ENCODE assay signal across 13 mouse cellular contexts in the genomic region with DNA sequence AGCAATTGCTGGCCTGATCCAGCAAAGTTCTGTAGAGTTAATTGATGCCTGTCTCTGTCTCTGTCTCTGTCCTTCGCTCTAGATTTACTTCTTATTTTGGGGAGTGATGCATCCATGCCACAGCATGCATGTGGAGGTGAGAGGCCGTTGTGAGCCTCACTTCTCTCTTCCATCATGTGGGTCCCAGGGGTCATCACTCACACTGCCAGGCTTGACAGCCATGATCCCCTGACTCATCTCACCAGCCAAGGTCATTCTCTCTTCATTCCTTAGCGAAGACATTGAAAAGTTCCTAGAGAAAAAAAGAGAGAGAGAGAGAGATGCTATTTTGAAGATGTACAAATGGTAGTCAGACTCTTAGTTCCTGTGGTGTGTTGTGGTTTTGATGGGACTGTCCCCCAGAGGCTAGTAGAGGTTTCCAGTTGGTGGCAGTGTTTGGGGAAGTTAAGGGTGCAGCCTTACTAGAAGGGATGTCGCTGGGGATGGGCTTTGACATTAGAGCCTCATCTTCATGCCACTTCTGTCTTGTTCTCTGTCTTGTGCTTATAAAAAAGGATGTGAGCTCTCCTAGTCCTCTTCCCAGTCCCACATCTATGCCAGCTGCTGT.
DNase-seq lines count a peak whose midpoint lies in the region; ATAC-seq and TF ChIP-seq lines count a peak whose summit lies in the region.
"Had no signal": no experiment of that assay in that cellular context is flagged by ENCODE, and none has a peak within 500 bp of the region (broad histone marks: within the 10 kb centered on the region; RNA-seq: fewer than 3 reads in every experiment).

No protein-coding gene starts in this region.

- intact Hi-C loops in heart, postnatal 25 days (cut with DNase I) = no loop called here

- TF ChIP-seq CTCF in heart, postnatal 0 days (IDR thresholded peaks at IDR 0.05; ENCODE audit: low read depth) = no peak
- TF ChIP-seq CTCF in forebrain, postnatal 0 days (IDR thresholded peaks at IDR 0.05; ENCODE audit: low read depth) = no peak

- H3K9ac ChIP-seq in heart, postnatal 0 days (replicated peaks; ENCODE audit: low read depth, low read length) = no peak overlapping the region
- no peak overlapping the region for H3K9ac ChIP-seq in midbrain, embryonic 14.5 days (replicated peaks; ENCODE audit: low read length)
- no peak overlapping the region for H3K9ac ChIP-seq in forebrain, postnatal 0 days
- no peak overlapping the region for H3K9ac ChIP-seq in hindbrain, embryonic 12.5 days
- H3K9ac ChIP-seq: forebrain, embryonic 12.5 days; limb, embryonic 15.5 days had no signal

- no peak for ATAC-seq in heart, postnatal 0 days (ENCODE audit: insufficient read depth, low read depth)
- no peak for ATAC-seq in midbrain, embryonic 14.5 days (ENCODE audit: low FRiP score, low TSS enrichment)
- ATAC-seq in forebrain, postnatal 0 days = no peak
- no peak for ATAC-seq in hindbrain, embryonic 12.5 days (ENCODE audit: low FRiP score)

- WGBS in heart, postnatal 0 days = 81% methylated on average over 4 of the region's 4 CpGs
- WGBS in midbrain, embryonic 14.5 days = 88% methylated on average over 4 of the region's 4 CpGs
- WGBS in forebrain, postnatal 0 days = 92% methylated on average over 4 of the region's 4 CpGs
- 85% methylated on average over 4 of the region's 4 CpGs for WGBS in hindbrain, embryonic 12.5 days

- no peaks in the 10 kb centered on the region for H3K27me3 ChIP-seq in heart, postnatal 0 days (ENCODE audit: control insufficient read depth, insufficient read depth, low read length)
- H3K27me3 ChIP-seq in midbrain, embryonic 14.5 days (ENCODE audit: control insufficient read depth, insufficient read depth, low read length) = no peaks in the 10 kb centered on the region
- no peaks in the 10 kb centered on the region for H3K27me3 ChIP-seq in forebrain, postnatal 0 days (ENCODE audit: insufficient read depth, low read length)
- no peaks in the 10 kb centered on the region for H3K27me3 ChIP-seq in hindbrain, embryonic 12.5 days
- H3K27me3 ChIP-seq: forebrain, embryonic 12.5 days; limb, embryonic 15.5 days had no signal

- no peak overlapping the region for H3K4me3 ChIP-seq in heart, postnatal 0 days (ENCODE audit: low read depth, low read length)
- no peak overlapping the region for H3K4me3 ChIP-seq in brown adipose tissue, adult 24 weeks (ENCODE audit: insufficient read depth, low read depth, low read length)
- H3K4me3 ChIP-seq in midbrain, embryonic 14.5 days (replicated peaks; ENCODE audit: low read depth, low read length) = no peak overlapping the region
- H3K4me3 ChIP-seq in forebrain, postnatal 0 days (ENCODE audit: low read depth, low read length) = no peak overlapping the region
- H3K4me3 ChIP-seq in hindbrain, embryonic 12.5 days = no peak overlapping the region
- H3K4me3 ChIP-seq: forebrain, embryonic 12.5 days; limb, embryonic 15.5 days had no signal

- H3K27ac ChIP-seq in heart, postnatal 0 days (ENCODE audit: low read depth) = peak overlapping the region; percentile 0; the same call in 1 of the 2 replicates
- peak overlapping the region; percentile 16; the same call in 1 of the 2 replicates for H3K27ac ChIP-seq in brown adipose tissue, adult 24 weeks (replicated peaks; ENCODE audit: low read depth, low read length)
- no peak overlapping the region for H3K27ac ChIP-seq in midbrain, embryonic 14.5 days (replicated peaks; ENCODE audit: low read depth, low read length)
- no peak overlapping the region for H3K27ac ChIP-seq in forebrain, postnatal 0 days (ENCODE audit: low read depth, low read length)
- H3K27ac ChIP-seq in hindbrain, embryonic 12.5 days = no peak overlapping the region
- H3K27ac ChIP-seq: forebrain, embryonic 12.5 days; limb, embryonic 15.5 days had no signal

- H3K4me2 ChIP-seq in heart, postnatal 0 days (ENCODE audit: low read depth, low read length) = no peak overlapping the region
- no peak overlapping the region for H3K4me2 ChIP-seq in midbrain, embryonic 14.5 days (ENCODE audit: low read length)
- no peak overlapping the region for H3K4me2 ChIP-seq in forebrain, postnatal 0 days (ENCODE audit: low read depth)
- no peak overlapping the region for H3K4me2 ChIP-seq in hindbrain, embryonic 12.5 days (replicated peaks)
- H3K4me2 ChIP-seq: forebrain, embryonic 12.5 days; limb, embryonic 15.5 days had no signal

- H3K9me3 ChIP-seq in heart, postnatal 0 days (replicated peaks; ENCODE audit: control insufficient read depth, low read length) = no peaks in the 10 kb centered on the region
- H3K9me3 ChIP-seq in midbrain, embryonic 14.5 days (ENCODE audit: control insufficient read depth, low read length) = no peaks in the 10 kb centered on the region
- H3K9me3 ChIP-seq in forebrain, postnatal 0 days (ENCODE audit: low read length) = no peaks in the 10 kb centered on the region
- no peaks in the 10 kb centered on the region for H3K9me3 ChIP-seq in hindbrain, embryonic 12.5 days (replicated peaks)
- H3K9me3 ChIP-seq: forebrain, embryonic 12.5 days; limb, embryonic 15.5 days had no signal

- peaks cover 14% of the 10 kb centered on the region for H3K4me1 ChIP-seq in heart, postnatal 0 days (ENCODE audit: control insufficient read depth, insufficient read depth)
- peaks cover 20% of the 10 kb centered on the region for H3K4me1 ChIP-seq in brown adipose tissue, adult 24 weeks (ENCODE audit: control insufficient read depth, insufficient read depth, insufficient read length, low read length)
- H3K4me1 ChIP-seq in midbrain, embryonic 14.5 days (ENCODE audit: control insufficient read depth, insufficient read depth, low read length) = 0 out of 2 replicates have a peak, but pooled peaks cover 4% of the 10 kb centered on the region
- peaks cover 13% of the 10 kb centered on the region; the same call in 1 of the 2 replicates for H3K4me1 ChIP-seq in forebrain, postnatal 0 days (ENCODE audit: insufficient read depth)
- peaks cover 17% of the 10 kb centered on the region for H3K4me1 ChIP-seq in hindbrain, embryonic 12.5 days

- H3K36me3 ChIP-seq in heart, postnatal 0 days (replicated peaks; ENCODE audit: control insufficient read depth, insufficient read depth, low read length) = peaks cover 8% of the 10 kb centered on the region
- H3K36me3 ChIP-seq in midbrain, embryonic 14.5 days (ENCODE audit: control insufficient read depth, insufficient read depth, low read length) = peaks cover 7% of the 10 kb centered on the region
- peaks cover 5% of the 10 kb centered on the region; the same call in 1 of the 2 replicates for H3K36me3 ChIP-seq in forebrain, postnatal 0 days (ENCODE audit: insufficient read depth)
- peaks cover 12% of the 10 kb centered on the region; the same call in 1 of the 2 replicates for H3K36me3 ChIP-seq in hindbrain, embryonic 12.5 days
- H3K36me3 ChIP-seq: limb, embryonic 15.5 days had no signal

- TF ChIP-seq EP300 in heart, postnatal 0 days (IDR thresholded peaks at IDR 0.05; ENCODE audit: low read depth) = no peak

- DNase-seq in heart, postnatal 0 days (ENCODE audit: low spot score) = no peak
- no peak for DNase-seq in heart, postnatal 25 days (ENCODE audit: low spot score)
- DNase-seq in CD4-positive helper T cell, adult 2 months (ENCODE audit: low read depth, low spot score) = peak; percentile 56
- DNase-seq in naive thymus-derived CD4-positive, alpha-beta T cell, adult 2 months (ENCODE audit: low read depth) = peak; percentile 21
- DNase-seq in midbrain, embryonic 14.5 days = no peak
- DNase-seq in forebrain, postnatal 0 days = no peak
- DNase-seq: cerebellum, adult 11 months; gastrocnemius, postnatal 14 days; heart, postnatal 10 days had no signal

Comparison
In these comparisons a context has a peak if more than half of its experiments do, and no peak if none do; other contexts are left out.
1. DNase-seq: peak in CD4-positive helper T cell, adult 2 months (single experiment) and naive thymus-derived CD4-positive, alpha-beta T cell, adult 2 months (single experiment); none in heart, postnatal 0 days (single experiment), heart, postnatal 25 days (single experiment), midbrain, embryonic 14.5 days (single experiment) and forebrain, postnatal 0 days (single experiment).
2. H3K27ac ChIP-seq: peak in heart, postnatal 0 days (single experiment) and brown adipose tissue, adult 24 weeks (single experiment); none in midbrain, embryonic 14.5 days (single experiment), forebrain, postnatal 0 days (single experiment) and hindbrain, embryonic 12.5 days (single experiment).